Mouse (Mus musculus) cerebellum, postnatal 10 days (tissue): ENCODE measurements around the gene Hid1.
"Not testable (repeated sequence)": the region's sequence is repeated elsewhere in the genome, so short reads cannot be mapped to it uniquely, and the experiment has no call there.

ENCODE experiments used
- DNase-seq, 2 experiments: peaks; one replicate each; pipeline ENCODE4 v3.0.0; 2021; ENCODE audit warnings: mixed read lengths in 2 of 2

Gene Hid1

GRCm38 (mm10) chr11:115367395-115367944 lies at the start of gene Hid1:
Gene Hid1, minus strand, starts transcription at chr11:115367756.
- peak; percentile 91 to 94 for DNase-seq

DNA sequence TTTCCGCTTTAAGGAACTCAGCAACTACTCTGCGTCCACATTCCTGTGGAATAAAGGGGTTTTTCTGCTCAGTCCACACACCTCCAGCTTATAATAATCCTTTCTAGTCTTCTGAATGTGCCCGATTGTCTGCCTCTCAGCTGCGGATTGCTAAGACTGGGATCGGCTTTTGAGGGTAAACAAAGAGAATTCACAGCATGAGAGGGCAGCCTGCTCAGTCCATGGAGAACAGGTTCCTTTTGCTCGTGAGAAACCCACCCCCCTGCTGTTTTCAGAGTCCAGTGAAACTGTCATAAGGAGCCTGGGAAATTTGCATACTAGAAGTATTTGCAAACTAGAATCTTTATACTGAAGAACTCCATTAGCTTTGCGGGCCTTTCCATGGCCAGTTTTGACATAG lies 42.0 kb upstream of the Hid1 start:
- DNase-seq = no peak

GRCm38 (mm10) chr11:115408266-115408920 lies 40.8 kb upstream of the Hid1 start:
- no peak for DNase-seq

DNA sequence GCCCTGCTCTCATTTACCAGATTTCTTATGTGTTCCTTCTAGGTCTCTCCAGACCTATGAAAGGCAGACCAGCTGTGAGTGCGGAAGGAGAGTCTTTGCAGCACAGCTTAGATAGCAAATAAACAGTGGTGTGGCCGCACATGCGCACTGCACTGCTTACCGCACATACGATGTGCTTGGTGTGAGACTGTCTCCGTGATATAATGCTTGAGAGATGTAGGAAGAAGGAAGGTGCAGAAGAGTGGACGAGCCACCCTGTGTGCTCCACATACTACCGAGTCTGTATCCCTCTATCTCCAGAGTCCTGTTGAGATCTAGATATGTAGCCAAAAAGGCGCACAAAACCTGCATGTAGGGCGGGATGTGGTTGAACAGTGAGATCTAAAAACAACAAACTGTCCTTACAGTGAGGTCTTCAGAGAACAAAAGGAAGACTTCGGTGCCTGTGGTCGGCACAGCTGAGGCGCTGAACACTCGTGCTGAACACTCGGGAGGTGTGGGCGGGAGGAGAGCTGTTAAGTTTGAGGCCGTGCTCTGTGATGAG lies 39.4 kb upstream of the Hid1 start:
- DNase-seq = no peak

- no peak for DNase-seq
Observed at GRCm38 (mm10) chr11:115405723-115406122, 38.2 kb upstream of the Hid1 start.

DNA sequence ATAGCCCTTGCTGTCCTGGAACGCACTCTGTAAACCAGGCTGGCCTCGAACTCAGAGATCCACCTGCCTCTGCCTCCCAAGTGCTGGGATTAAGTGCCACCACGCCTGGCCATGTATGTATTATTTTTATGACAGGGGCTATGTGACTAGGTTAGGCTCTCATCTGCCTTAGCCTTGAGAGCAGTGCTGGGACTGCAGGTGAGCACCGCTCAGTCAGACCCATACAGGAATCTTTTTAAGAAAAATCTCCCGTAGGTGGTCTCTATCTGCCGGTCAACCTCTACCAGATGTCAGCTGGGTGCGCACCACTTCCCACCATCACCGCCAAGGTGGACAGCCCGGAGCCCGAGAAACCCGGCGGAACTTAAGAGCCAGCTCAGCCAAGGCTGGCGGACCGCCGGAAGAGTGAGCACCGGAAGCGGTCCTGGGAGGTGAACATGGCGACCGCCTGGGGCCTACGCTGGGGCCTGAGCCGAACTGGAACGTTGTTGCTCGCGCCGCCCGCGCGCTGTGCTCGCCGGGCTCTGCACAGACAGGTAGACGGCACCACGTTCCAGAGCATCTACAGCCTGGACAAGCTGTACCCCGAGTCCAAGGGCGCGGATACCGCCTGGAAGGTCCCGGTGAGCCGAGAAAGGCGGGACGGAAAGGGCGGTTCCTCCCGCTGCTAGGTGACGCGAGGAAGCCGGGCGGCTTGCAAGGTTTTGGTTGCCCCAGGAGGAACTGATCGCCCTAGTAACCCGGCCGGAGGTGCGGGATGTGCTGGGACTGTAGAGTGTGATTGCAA lies 36.0 kb upstream of the Hid1 start, which contains the start of gene Mrpl58:
Gene Mrpl58, plus strand, starts transcription at position 415 of the 787 bp plus-strand sequence.
- peak; percentile 94 to 95 for DNase-seq

- DNase-seq = peak; percentile 85 to 86
Observed at GRCm38 (mm10) chr11:115400630-115401391, 33.3 kb upstream of the Hid1 start.

DNA sequence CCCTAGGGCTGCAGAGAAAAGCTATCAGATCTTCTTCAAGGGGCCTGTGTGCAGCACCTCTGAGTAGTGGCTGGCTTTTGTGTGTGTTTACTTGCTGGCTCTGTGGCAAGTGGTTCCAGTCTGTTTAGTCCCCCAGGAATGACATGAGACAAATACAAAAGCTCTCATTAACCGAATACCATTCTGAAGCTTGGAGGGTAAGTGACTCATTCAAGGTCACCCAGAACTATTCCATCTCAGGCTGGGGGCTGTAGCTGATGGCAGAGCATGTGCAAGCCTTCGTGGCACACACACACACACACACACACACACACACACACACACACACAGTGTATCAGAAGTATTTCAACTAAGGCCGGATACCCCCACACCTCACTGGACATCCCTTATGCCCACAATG lies 32.6 kb upstream of the Hid1 start:
- peak in 1 of 2 experiments; percentile 38 for DNase-seq

DNA sequence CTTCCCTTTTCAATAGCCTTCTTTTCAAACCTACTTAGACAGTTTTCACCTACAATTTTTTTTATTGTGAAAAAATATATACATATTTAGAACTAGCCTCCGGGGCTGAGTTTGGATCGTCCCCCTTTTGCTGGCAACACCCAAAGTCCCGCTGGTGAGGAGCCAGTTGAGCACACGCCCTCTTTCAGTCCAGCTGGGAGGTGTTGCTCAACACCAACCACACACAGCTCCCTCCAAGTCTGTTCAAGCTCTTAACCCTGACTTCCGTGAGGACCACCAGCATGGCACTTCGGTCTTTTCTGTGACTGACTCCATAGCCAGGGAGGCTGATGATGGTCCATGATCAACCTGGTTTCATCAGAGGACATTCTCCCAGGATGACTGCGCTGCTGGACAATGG lies 30.5 kb upstream of the Hid1 start:
- no peak for DNase-seq

GRCm38 (mm10) chr11:115393721-115394325 lies 26.3 kb upstream of the Hid1 start:
- peak; percentile 82 to 85 for DNase-seq

DNA sequence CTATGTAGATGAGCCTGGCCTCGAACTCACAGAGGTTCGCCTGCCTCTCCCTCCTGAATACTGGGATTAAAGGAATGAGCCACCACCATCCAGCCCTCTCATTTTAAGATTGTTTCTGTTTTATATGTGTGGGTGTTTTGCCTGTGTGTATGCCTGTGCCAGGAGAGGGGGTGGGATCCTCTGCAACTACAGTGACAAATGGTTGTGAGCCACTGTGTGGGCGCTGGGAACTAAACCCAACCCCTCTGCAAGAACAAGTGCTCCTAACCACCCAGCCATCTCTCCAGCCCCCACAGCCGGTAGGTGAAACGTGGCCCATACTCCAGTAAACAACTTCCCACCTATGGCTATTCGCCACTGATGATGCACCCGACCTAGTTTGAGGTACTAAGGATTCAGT lies 23.8 kb upstream of the Hid1 start:
- no peak for DNase-seq

DNA sequence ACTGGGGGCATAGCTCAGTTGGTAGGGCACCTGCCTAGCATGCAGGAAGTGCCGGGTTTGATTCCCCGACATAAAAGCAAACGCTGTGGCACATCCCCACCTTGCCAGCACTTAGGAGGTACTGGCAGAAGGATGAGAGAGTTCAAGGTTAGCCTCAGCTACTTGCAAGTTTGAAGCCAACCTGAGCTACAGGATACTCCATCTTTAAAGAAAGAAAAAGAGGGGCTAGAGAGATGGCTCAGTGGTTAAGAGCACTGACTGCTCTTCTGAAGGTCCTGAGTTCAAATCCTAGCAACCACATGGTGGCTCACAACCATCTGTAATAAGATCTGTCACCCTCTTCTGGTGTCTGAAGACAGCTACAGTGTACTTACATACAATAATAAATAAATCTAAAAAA lies 19.3 kb upstream of the Hid1 start:
- DNase-seq = not testable (repeated sequence)

DNA sequence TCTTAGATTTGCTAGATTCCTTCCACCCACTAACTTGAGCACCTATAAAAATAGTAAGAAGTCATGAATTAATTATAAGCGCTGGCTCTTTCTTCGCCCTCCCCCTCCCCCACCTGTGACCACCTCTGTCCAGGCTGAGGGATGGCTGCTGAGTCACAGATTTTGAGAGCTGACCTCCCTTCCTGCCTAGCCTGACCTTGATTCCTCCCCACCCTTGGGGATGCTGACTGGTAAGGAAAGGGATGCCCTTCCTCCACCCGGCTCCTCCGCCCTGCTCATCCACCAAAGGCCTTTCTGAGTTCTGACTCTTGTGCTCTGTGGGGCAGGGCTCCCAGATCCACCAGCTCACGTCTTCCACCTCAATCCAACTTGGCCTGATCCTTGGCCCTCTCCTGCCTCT lies 17.0 kb upstream of the Hid1 start:
- peak in 1 of 2 experiments; percentile 25 for DNase-seq

DNA sequence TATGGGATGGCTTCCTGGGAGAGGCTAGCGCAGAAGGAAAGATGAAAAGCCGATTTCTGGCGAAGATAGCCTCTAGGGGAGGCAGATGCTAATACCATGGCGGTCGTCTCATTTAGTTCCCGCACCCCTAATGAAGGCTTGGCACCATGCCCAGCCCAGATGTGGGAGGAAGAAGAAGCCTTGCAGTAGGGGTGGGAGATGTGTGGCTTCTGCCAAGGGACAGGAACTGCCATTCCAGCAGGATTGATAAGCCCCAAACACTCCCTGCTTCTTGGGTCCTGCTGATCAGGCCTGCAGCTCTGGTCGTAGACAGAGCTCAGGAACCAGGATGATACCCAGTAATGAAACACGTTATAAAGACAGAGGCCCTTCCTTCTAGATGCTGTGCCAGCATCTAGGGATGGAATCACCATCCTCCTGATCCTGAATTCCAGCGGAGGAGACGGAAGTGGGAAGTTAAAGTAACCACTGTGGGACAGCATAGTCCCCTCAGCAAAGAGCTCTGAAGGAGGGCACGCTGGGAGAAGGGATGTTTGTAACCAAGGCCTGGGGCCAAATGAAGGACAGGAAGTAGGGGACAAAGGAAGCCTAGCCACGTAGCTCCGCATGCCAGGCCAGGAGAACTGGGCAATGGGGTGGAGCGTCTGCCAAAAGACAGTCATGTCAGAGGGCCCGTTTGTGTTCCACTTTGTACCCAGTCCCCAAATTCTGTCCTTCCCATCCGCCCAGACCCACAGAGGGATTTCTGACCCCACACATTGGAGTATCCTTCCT lies 16.3 kb upstream of the Hid1 start:
- DNase-seq = peak; percentile 54 to 67

DNA sequence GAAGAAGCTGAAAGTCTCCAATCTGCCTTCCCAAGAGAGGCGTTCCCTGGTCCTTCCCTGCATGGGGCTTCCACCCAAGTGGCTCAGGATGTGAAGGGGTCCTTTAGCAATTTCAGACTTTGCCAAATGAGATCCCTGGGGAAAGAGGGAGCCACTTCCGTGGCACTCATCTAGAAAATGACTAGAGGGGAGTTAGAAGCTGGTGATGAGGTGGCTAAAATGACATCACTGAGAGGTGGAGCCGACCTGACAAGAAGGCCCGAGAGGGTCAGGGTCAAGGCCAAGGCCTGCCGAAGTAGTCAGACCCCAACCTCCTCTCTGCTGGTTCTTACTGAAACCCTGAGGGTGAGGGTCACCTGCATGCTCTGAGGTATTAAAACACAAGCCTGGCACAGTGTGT lies 15.3 kb upstream of the Hid1 start:
- peak in 1 of 2 experiments; percentile 49 for DNase-seq

DNA sequence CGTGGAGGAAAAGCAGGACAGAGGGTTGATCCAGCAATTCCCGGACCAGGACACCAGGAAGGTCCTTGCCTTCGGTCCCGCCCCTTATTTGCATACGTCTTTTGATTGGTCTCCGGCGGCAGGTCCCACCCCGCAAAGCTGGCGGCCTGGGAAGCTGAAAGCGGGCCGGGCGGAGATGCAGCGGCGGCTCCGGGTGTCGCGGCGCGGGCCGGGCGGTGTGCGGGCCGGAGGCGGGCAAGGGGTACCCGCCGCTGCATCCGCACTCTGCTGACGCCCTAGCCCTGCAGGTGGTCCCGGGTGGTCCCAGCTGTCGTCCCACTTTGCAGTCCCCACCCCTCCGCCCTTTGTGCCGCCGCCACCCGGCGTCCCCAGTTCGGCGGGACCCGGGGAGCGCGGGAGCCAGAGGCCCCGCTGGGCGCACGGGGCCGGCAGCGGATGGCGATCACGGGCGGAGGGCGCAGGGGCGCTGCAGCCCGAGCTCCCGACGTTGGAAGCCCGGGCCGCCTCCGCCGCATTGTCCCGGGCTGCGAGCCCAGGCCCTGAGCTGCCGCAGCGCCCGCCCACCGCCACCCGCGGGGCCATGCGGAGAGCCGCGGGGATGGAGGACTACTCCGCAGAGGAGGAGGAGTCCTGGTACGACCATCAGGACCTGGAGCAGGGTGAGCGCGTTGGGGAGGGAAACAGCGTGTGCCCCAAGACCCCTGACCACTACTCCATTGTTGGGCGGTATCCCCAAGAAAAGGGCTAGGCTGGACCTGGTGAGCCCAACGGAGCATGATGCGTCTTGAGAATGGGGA lies 14.4 kb upstream of the Hid1 start, which contains the start of gene Cdr2l:
Gene Cdr2l, plus strand, starts transcription at position 174 of the 797 bp plus-strand sequence.
- DNase-seq = peak; percentile 95 to 96

GRCm38 (mm10) chr11:115381276-115381675 lies 13.7 kb upstream of the Hid1 start:
- DNase-seq = no peak

DNA sequence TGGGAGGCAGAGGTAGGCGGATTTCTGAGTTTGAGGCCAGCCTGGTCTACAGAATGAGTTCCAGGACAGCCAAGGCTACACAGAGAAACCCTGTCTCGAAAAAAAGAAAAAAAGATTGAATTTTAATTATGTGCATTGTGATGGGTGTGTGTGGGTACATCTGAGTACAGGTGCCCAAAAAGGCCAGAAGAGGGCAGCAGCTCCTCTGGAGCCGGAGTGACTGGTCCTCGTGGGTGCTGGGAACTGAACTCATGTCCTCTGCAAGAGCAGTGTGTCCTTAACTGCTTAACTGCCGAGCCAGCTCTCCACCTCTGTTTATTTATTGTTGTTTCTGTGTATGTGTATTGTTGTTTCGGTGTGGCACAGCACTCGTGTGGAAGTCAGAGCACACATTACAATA lies 10.3 kb upstream of the Hid1 start:
- DNase-seq = no peak

- DNase-seq = no peak
Observed at GRCm38 (mm10) chr11:115377254-115377653, 9.7 kb upstream of the Hid1 start.

GRCm38 (mm10) chr11:115376722-115377121 lies 9.2 kb upstream of the Hid1 start:
- DNase-seq = no peak
